Mouse (Mus musculus) CH12.LX (cell line): ENCODE measurements at regions not wholly inside any gene's neighbourhood (a gene's known extent, or its start where the extent isn't known, plus 50 kb on each side); places are given as distances from the start of the nearest gene placed in this dataset.

Source experiments
- DNase-seq: peaks from one replicate; pipeline ENCODE4 v3.0.0-alpha.2; 2013; ENCODE audit errors: extremely low read depth
- H3K27ac ChIP-seq: 2 replicates; pipeline ENCODE4 v1.5.1; 2012; ENCODE audit warnings: low read depth, mild to moderate bottlenecking, control low read depth, moderate library complexity; ENCODE audit not compliant: insufficient read depth
- H3K27me3 ChIP-seq: replicated peaks from 2 replicates; pipeline ENCODE3; 2012; ENCODE audit warnings: inconsistent platforms
- H3K36me3 ChIP-seq, 2 experiments: replicated peaks in 1 of 2; 2 replicates each; pipeline versions ENCODE3 to v1.6.1; 2012; ENCODE audit warnings: inconsistent platforms in 1 of 2, low read length in 1 of 2, mild to moderate bottlenecking in 1 of 2, mixed read lengths in 1 of 2, moderate library complexity in 1 of 2; ENCODE audit not compliant: control insufficient read depth in 1 of 2, insufficient read depth in 1 of 2
- H3K4me1 ChIP-seq, 2 experiments: 2 replicates each; pipeline ENCODE4 v1.6.1; 2012; ENCODE audit warnings: inconsistent platforms in 1 of 2, moderate library complexity in 1 of 2; ENCODE audit not compliant: insufficient read depth in 2 of 2, control insufficient read depth in 1 of 2
- H3K4me2 ChIP-seq: 2 replicates; pipeline ENCODE4 v1.6.1; 2012; ENCODE audit warnings: low read depth, mild to moderate bottlenecking, control low read depth; ENCODE audit not compliant: poor library complexity, insufficient read depth, severe bottlenecking
- H3K4me3 ChIP-seq, 3 experiments: fragments of 150-350 bp in 1 of 3; sonication (generic) in 1 of 3; replicated peaks in 1 of 3; 2 replicates each; pipeline versions ENCODE3 to v1.5.1; 2011 to 2012; ENCODE audit warnings: low read depth in 2 of 3, low read length in 2 of 3, mild to moderate bottlenecking in 2 of 3, moderate library complexity in 2 of 3, control low read depth in 1 of 3, improper control_type of control experiment in 1 of 3, inconsistent platforms in 1 of 3, mixed read lengths in 1 of 3; ENCODE audit not compliant: poor library complexity in 1 of 3
- H3K79me2 ChIP-seq: replicated peaks from 2 replicates; pipeline ENCODE4 v1.6.1; 2012; ENCODE audit warnings: mild to moderate bottlenecking, moderate library complexity; ENCODE audit not compliant: control insufficient read depth, poor library complexity, insufficient read depth, severe bottlenecking; ENCODE audit errors: extremely low read depth
- H3K9ac ChIP-seq: 2 replicates; pipeline ENCODE4 v1.6.1; 2012; ENCODE audit warnings: low read depth, mild to moderate bottlenecking, control low read depth, moderate library complexity; ENCODE audit not compliant: insufficient read depth
- H3K9me3 ChIP-seq: replicated peaks from 2 replicates; pipeline ENCODE3; 2012; ENCODE audit warnings: low read length, inconsistent platforms, mixed read lengths
- BHLHE40 ChIP-seq: IDR thresholded peaks from 2 replicates; pipeline ENCODE4 v1.6.1; 2011; ENCODE audit warnings: mild to moderate bottlenecking, low read depth, low read length, improper control_type of control experiment
- CTCF ChIP-seq, 2 experiments: IDR thresholded peaks in 1 of 2; conservative IDR thresholded peaks in 1 of 2; 2 replicates each; pipeline ENCODE4 v1.5.1; 2011 to 2012; ENCODE audit warnings: low read depth in 2 of 2, low read length in 2 of 2, improper control_type of control experiment in 1 of 2, inconsistent platforms in 1 of 2, mild to moderate bottlenecking in 1 of 2, moderate library complexity in 1 of 2
- E2F4 ChIP-seq: IDR thresholded peaks from 2 replicates; pipeline ENCODE4 v1.6.1; 2011; ENCODE audit warnings: low read depth, low read length, improper control_type of control experiment; ENCODE audit not compliant: insufficient replicate concordance
- EP300 ChIP-seq: IDR thresholded peaks from 2 replicates; pipeline ENCODE4 v1.6.1; 2011; ENCODE audit warnings: low read length, improper control_type of control experiment
- JUN ChIP-seq: IDR thresholded peaks from 2 replicates; pipeline ENCODE4 v1.6.1; 2011; ENCODE audit warnings: low read depth, mild to moderate bottlenecking, low read length, improper control_type of control experiment, moderate library complexity; ENCODE audit not compliant: insufficient read depth
- MAZ ChIP-seq: IDR thresholded peaks from 2 replicates; pipeline ENCODE4 v1.6.1; 2012; ENCODE audit warnings: low read depth, mild to moderate bottlenecking, inconsistent platforms, low read length, improper control_type of control experiment, moderate library complexity
- NRF1 ChIP-seq: IDR thresholded peaks from 2 replicates; pipeline ENCODE4 v1.6.1; 2014; ENCODE audit warnings: low read depth, mild to moderate bottlenecking, inconsistent platforms, low read length, improper control_type of control experiment, moderate library complexity
- PAX5 ChIP-seq: IDR thresholded peaks from 2 replicates; pipeline ENCODE4 v1.6.1; 2012; ENCODE audit warnings: low read length, inconsistent platforms, mixed read lengths
- RAD21 ChIP-seq: IDR thresholded peaks from 2 replicates; pipeline ENCODE4 v1.6.1; 2011; ENCODE audit warnings: low read depth, mild to moderate bottlenecking, low read length, improper control_type of control experiment, moderate library complexity
- SIN3A ChIP-seq: IDR thresholded peaks from 2 replicates; pipeline ENCODE4 v1.6.1; 2012; ENCODE audit warnings: low read length, improper control_type of control experiment, inconsistent platforms
- USF1 ChIP-seq: IDR thresholded peaks from 2 replicates; pipeline ENCODE4 v1.6.1; 2014; ENCODE audit warnings: low read depth, mild to moderate bottlenecking, inconsistent platforms, low read length, improper control_type of control experiment
- ZC3H11A ChIP-seq: IDR thresholded peaks from 2 replicates; pipeline ENCODE4 v1.6.1; 2012; ENCODE audit warnings: low read depth, mild to moderate bottlenecking, inconsistent platforms, low read length, improper control_type of control experiment
- dilution Hi-C: fragments of 300-500 bp; cut with MboI; formaldehyde crosslinking; loops from 2 replicates; pipeline ENCODE4 v1.14.3; 2020; ENCODE audit warnings: low sequenced_read_pairs; ENCODE audit not compliant: extremely low pct_unique_long_range_greater_than_20kb, extremely low pct_ligation_motif_present
- in situ Hi-C: fragments of 300-500 bp; cut with MboI; formaldehyde crosslinking; loops from 3 replicates; pipeline ENCODE4 v1.14.3; 2019; ENCODE audit warnings: low sequenced_read_pairs, low pct_ligation_motif_present, low pct_unique_long_range_greater_than_20kb, mixed read lengths

DNA sequence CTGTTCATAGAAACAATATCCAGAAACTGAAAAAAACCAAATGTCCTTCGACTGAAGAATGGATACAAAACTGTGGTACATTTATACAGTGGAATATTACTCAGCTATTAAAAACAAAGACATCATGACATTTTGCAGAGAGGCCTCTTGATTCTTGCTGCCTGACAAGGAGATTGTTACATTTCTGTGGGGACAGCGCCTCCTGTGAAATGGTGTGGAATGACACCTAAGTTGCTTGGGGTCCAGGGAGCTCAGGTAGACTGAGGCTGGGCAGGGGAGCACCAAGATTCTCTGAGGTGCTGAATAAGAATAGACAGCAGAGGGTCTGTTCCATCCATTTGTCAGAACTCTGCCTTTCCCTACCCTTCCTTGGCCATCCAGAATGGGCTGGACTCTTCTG lies 57.2 kb upstream of the Ctbp2 start:
- Histone ChIP-seq H3K36me3 (no peaks in the 10 kb centered on the region), H3K79me2 (no peaks in the 10 kb centered on the region), H3K4me3 (no peak overlapping the region), H3K27ac (no peak overlapping the region), H3K27me3 (peaks cover 69% of the 10 kb centered on the region), H3K9me3 (peaks cover 4% of the 10 kb centered on the region), H3K4me1 (no peaks in the 10 kb centered on the region), H3K4me2 (no peak overlapping the region), H3K9ac (no peak overlapping the region)
- in situ Hi-C loops: no loop called here
- dilution Hi-C loops: no loop called here
- peak in 1 of 2 experiments; percentile 47; a peak in 2 of 4 replicates for TF ChIP-seq CTCF (conservative IDR thresholded peaks at IDR 0.05 in 1 of 2, IDR thresholded peaks at IDR 0.05 in 1 of 2; ENCODE audit: low read depth in 2 of 2, low read length in 2 of 2)
- TF ChIP-seq RAD21: peak; percentile 33
- no peak for TF ChIP-seq NRF1
- no peak for DNase-seq

DNA sequence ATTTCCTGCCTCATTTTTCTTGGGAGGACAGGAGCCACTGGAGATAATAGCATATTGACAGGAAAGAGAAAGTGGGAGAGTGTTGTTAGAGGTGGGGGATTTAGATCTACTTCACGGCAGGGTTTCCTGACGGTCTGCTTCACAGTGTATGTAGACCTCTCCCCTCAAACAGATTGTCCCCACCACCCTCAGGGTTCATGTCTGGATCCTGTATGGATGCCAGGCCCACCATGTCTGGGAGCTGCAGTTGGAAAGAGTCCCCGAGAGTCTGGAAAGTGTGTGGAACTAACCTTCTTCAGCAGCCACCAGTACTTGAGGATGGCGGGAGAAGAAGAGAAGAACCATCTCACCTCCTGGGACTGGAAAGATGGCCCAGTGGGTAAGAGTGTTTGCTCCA lies 53.0 kb upstream of the Ctbp2 start:
- Histone ChIP-seq H3K9me3 (no peaks in the 10 kb centered on the region), H3K4me1 (no peaks in the 10 kb centered on the region), H3K79me2 (no peaks in the 10 kb centered on the region), H3K4me2 (no peak overlapping the region), H3K36me3 (no peaks in the 10 kb centered on the region), H3K4me3 (no peak overlapping the region), H3K9ac (no peak overlapping the region), H3K27ac (no peak overlapping the region)
- dilution Hi-C loops: no loop called here
- in situ Hi-C loops: no loop called here
- no peak for TF ChIP-seq EP300
- TF ChIP-seq MAZ: no peak
- no peak for TF ChIP-seq ZC3H11A
- TF ChIP-seq, all 38 proteins: peak for 0
- H3K27me3 ChIP-seq: peaks cover 77% of the 10 kb centered on the region
- no peak for DNase-seq

DNA sequence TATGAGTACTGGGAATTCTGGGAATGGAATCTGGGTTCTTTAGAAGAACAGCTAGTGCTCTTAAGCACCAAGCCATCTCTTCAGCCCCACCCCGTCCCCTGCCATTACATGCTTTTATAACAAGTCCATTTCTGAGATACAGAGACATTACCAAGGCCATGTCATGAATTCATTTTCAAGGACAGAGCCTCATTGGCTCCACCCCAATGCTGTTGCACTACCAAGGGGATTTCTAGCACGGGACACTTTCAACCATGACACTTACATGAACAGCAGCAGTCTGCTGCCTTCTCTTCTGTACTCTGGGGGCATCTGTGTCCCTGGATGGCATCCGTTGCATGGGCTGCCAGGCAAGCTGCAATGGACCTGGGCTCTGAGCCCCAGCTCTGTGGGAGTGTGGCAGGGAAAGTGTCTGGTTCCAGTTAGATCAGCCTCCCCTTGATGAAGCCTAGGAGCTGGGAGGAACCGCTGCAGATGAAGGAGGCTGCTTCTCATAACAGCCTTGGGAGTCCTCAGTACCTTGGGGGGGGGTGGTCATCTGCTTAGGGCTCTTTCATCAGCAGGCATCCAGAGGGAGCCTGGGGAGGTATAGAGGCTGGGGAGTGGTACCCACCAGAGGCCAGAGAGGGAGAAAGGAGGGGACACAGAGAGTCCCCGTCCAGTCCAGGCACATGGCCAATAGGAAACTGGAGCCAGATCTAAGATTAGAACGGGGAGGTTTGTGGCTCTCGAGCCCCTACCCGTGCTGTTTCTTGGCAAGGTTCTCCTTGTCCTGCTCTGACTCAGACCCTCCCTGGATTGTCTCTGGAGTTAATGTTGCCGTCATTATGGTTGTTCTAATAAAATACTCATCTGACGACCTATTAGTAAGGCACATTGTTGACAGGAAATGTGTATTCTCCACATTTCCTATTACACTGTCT lies 52.4 kb upstream of the Ctbp2 start:
- no peaks in the 10 kb centered on the region for H3K36me3 ChIP-seq
- TF ChIP-seq E2F4 (no peak), PAX5 (no peak), USF1 (no peak), JUN (no peak), BHLHE40 (no peak), SIN3A (no peak)
- H3K79me2 ChIP-seq: no peaks in the 10 kb centered on the region
- no peak overlapping the region for H3K4me3 ChIP-seq
- H3K4me2 ChIP-seq: no peak overlapping the region
- no peak overlapping the region for H3K27ac ChIP-seq
- no peaks in the 10 kb centered on the region for H3K9me3 ChIP-seq
- DNase-seq: no peak
- in situ Hi-C loops: no loop called here
- peaks cover 78% of the 10 kb centered on the region for H3K27me3 ChIP-seq
- no peaks in the 10 kb centered on the region for H3K4me1 ChIP-seq
- dilution Hi-C loops: no loop called here
- no peak overlapping the region for H3K9ac ChIP-seq
